Mouse (Mus musculus): ENCODE measurements around the gene Matk.

DNA sequence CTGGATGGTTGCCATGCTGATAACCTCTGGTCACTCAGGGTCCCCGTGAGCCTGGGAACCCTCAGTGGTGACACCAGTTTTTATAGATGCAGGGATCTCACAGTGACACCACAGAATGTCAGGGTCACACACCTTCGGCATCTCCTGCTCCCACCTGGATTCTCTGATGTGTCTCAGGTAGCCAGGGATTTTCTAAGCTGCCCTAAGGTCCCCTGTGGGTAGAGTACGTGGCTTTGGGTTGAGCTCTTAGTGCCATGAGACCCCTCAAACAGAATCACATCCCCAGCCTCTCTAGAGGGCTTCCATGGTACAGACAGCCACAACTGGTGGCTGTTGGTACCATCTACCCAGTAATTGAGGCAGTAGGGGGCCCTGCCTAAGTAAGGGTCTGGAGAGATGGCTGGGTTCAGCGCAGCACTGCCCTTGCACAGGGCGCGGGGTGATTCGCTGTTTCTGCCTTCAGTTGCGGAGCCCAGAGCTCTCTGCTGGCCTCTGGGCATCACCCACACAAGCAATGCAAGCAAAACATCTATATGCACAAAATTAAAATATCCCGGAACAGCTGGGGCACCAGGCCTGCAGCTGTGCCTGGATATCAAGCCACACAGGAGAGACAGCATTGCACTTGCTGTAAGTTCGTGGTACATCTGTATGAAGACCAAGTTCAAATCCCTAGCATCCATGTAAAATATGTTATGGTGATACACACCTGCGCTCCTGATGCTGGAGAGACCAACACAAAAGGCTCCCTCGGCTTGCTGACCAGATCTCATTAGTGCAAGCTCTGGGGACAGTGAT is 16.1 kb upstream of the Matk start:
- TF ChIP-seq CTCF (IDR thresholded peaks at IDR 0.05; ENCODE audit: control insufficient read depth, insufficient read depth, insufficient read length) (no peak), USF1 (IDR thresholded peaks at IDR 0.05; ENCODE audit: low read depth) (no peak), MYOG (IDR thresholded peaks at IDR 0.05; ENCODE audit: control insufficient read depth, extremely low read depth, insufficient read length) (no peak), MAX (IDR thresholded peaks at IDR 0.05) (no peak), MYOD1 (IDR thresholded peaks at IDR 0.05; ENCODE audit: control insufficient read depth, insufficient read length, low read depth) (no peak)

Data from C2C12 (cell line).